Mouse (Mus musculus) stomach, embryonic 14.5 days (tissue): ENCODE results near the gene Zswim3. TPM values are rescaled to one million over a fixed set of nuclear protein-coding genes. Genes with fewer than 3 reads are reported as not detected.
A peak's percentile ranks its signal among the peaks of the same experiment; 100 is the strongest.

Source experiments
- ATAC-seq: fragments of 200-750 bp; cut with Nextera tagmentation; 2 replicates; pipeline ENCODE4 v1.8.0; 2017; ENCODE audit warnings: low read depth, moderate TSS enrichment; ENCODE audit not compliant: insufficient number of reproducible peaks, insufficient read depth, low FRiP score
- H3K27ac ChIP-seq: fragments of 300-500 bp; sonication (generic); 2 replicates; pipeline ENCODE4 v1.5.1; 2014; ENCODE audit warnings: mild to moderate bottlenecking, low read length, moderate library complexity, mixed read lengths
- H3K27me3 ChIP-seq: fragments of 300-500 bp; sonication (generic); 2 replicates; pipeline ENCODE4 v1.6.1; 2014; ENCODE audit warnings: low read length, control low read depth, mixed read lengths; ENCODE audit not compliant: control insufficient read depth, insufficient read depth
- H3K36me3 ChIP-seq: fragments of 300-500 bp; sonication (generic); 2 replicates; pipeline ENCODE4 v1.6.1; 2014; ENCODE audit warnings: mild to moderate bottlenecking, control low read depth, low read length, moderate library complexity, mixed read lengths; ENCODE audit not compliant: control insufficient read depth, insufficient read depth
- H3K4me1 ChIP-seq: fragments of 300-500 bp; sonication (generic); 2 replicates; pipeline ENCODE4 v1.6.1; 2014; ENCODE audit warnings: low read length, control low read depth, mixed read lengths; ENCODE audit not compliant: control insufficient read depth, insufficient read depth
- H3K4me2 ChIP-seq: fragments of 300-500 bp; sonication (generic); replicated peaks from 2 replicates; pipeline ENCODE4 v1.6.1; 2014; ENCODE audit warnings: low read depth, low read length, control low read depth
- H3K4me3 ChIP-seq: fragments of 300-500 bp; sonication (generic); 2 replicates; pipeline ENCODE4 v1.5.1; 2014; ENCODE audit warnings: low read depth, low read length, control low read depth
- H3K9ac ChIP-seq: fragments of 300-500 bp; sonication (generic); replicated peaks from 2 replicates; pipeline ENCODE4 v1.6.1; 2014; ENCODE audit warnings: low read depth, mild to moderate bottlenecking, control low read depth, low read length, moderate library complexity, mixed read lengths
- H3K9me3 ChIP-seq: fragments of 300-500 bp; sonication (generic); 2 replicates; pipeline ENCODE4 v1.6.1; 2016; ENCODE audit warnings: low read depth, low read length, control low read depth; ENCODE audit not compliant: control insufficient read depth
- WGBS: fragments of 180-500 bp; shearing (Covaris S2); extraction: QIAGEN DNeasy Blood & Tissue Kit; methylation state at CpG from one replicate; pipeline ENCODE4 v1.1.7; 2014; 5-methylcytosine and 5-hydroxymethylcytosine counted together
- polyA plus RNA-seq: library from polyadenylated mRNA; unstranded; fragments of >200 nt; fragmentation: Nextera tagmentation; extraction: Ambion mirVana; gene quantifications from 2 replicates; pipeline ENCODE4 v1.2.1, GENCODE M21; 2014

The Zswim3 gene
- polyA plus RNA-seq = 9.0 and 9.2 TPM in 2 replicates

DNA sequence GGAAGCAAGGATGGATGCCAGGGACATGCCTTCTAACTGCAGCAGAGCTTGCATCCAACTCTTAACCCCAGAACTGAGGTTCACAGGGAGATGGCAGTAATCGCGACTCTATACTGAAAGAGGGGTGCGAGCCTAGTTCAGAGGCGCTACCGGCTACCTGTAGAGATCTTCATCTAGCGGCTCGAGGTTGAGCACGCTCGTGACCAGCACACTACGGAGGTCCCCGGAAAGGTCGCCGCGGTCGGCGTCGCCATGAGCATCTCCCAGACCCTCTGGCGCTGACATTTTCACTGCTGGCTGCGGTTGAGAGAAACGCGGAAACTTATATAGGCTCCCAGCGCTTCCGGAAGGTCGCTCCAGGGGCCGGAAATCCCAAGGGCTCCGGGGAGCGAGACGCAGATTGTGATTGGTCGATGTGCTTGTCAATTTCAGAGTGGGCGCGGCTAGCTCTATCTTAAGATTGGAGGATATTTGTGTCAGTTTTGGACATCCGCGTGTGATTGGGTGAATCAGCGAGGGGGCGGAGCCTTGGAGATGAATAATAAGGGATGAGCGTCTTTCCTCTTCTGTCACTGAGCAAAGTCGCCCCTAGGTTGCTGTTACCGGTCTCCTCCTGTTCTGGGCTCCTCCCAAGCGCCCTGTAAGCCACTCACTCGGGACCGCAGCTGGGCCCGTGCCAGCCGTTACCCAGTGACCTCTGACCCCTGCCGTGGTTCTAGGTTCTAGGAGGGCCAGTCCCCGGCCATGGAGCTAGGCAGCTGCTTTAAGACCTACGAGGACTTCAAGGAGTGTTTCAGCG is at the start of gene Zswim3, which contains the start of gene Acot8:
TSS of gene Zswim3 (plus strand) at position 566 of the 799 bp plus-strand sequence.
TSS of gene Acot8 (minus strand) at position 350 of the 799 bp plus-strand sequence.
- peak within 1 kb of the TSS; percentile 50 for H3K27ac ChIP-seq
- under 1% methylated on average over 47 of the region's 47 CpGs for WGBS

GRCm38 (mm10) chr2:164757841-164758240 is 47.1 kb upstream of the Zswim3 start:
- 86% methylated on average over 10 of the region's 11 CpGs for WGBS
- H3K27me3 ChIP-seq = no peaks in the 10 kb centered on the region
- H3K9ac ChIP-seq = no peak overlapping the region
- no peak for ATAC-seq
- H3K4me1 ChIP-seq = no peaks in the 10 kb centered on the region
- H3K4me2 ChIP-seq = no peak overlapping the region
- no peak overlapping the region for H3K4me3 ChIP-seq
- H3K36me3 ChIP-seq = peaks cover 86% of the 10 kb centered on the region
- H3K27ac ChIP-seq = no peak overlapping the region
- H3K9me3 ChIP-seq = no peaks in the 10 kb centered on the region

More for the DNA sequence above, at the start of gene Zswim3, which contains the start of gene Acot8:
- Histone ChIP-seq H3K4me1 (peaks cover 7% of the 10 kb centered on the region; the same call in 1 of the 2 replicates), H3K9ac (peak within 1 kb of the TSS; percentile 67), H3K4me3 (peak within 1 kb of the TSS; percentile 62), H3K4me2 (peak within 1 kb of the TSS; percentile 66), H3K9me3 (no peaks in the 10 kb centered on the region), H3K36me3 (peaks cover 8% of the 10 kb centered on the region; the same call in 1 of the 2 replicates), H3K27me3 (no peaks in the 10 kb centered on the region)
- peak; percentile 99 for ATAC-seq

GRCm38 (mm10) chr2:164758692-164759091 is 46.2 kb upstream of the Zswim3 start:
- no peaks in the 10 kb centered on the region for H3K4me1 ChIP-seq
- H3K9me3 ChIP-seq = no peaks in the 10 kb centered on the region
- H3K4me3 ChIP-seq = no peak overlapping the region
- no peaks in the 10 kb centered on the region for H3K27me3 ChIP-seq
- H3K4me2 ChIP-seq = no peak overlapping the region
- no peak overlapping the region for H3K9ac ChIP-seq
- ATAC-seq = no peak
- peaks cover 92% of the 10 kb centered on the region for H3K36me3 ChIP-seq
- WGBS = 66% methylated on average over 1 of the region's 1 CpGs
- no peak overlapping the region for H3K27ac ChIP-seq

DNA sequence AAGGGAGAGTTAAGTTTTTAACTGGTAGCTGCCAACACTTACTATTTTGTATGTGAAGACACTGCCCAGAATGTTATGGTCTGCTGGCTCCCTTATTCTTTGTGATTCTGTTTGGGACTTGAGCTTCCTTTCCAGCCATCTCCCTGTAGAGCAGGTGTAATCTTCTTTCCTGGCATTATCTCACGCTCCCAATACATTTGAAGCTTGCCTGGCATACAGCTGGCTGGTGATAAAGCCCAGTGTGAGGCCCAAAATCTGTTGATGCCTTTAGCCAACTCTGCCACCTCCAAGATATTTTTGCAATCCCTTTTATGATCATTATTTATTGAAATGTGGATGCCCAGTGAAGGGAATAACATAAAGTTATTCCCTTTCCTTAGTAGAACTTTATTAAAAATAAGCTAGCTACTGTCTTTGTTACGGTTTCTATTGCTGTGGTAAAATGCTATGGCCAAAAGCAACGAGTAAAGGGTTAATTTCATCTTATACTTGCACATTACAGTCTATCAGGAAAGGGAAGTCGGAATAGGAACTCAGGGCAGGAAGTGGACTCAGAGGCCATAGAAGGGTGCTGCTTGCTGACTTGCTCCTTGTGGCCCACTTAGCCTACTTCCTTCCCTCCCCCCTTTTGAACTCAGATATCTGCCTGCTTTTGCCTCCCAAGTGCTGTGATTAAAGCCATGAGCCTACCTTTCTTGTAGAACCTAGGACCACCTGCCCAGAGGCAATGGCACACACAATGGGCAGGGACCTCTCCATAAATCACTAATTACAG is 44.7 kb upstream of the Zswim3 start:
- H3K27ac ChIP-seq = no peak overlapping the region
- 84% methylated on average over 4 of the region's 4 CpGs for WGBS

DNA sequence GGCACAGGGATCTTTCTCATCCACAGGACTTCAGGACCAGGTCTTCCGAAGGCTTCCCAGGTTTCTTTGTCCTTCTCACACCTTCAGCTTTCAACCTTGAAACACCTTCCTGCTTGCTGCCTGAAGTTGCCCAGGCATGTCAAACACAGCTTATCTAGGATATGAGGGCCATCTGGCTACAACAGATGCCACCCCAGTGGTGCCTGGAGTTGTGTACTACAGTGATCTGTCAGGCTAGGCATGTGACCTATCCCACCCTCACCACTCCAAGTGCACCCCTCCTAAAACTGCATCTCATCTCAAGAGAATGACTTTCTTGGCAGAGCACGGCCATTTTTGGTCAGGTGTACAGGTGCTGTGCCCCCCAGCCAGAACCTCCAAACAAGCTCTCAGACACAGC is 43.4 kb upstream of the Zswim3 start:
- H3K27me3 ChIP-seq = no peaks in the 10 kb centered on the region
- H3K27ac ChIP-seq = no peak overlapping the region
- 84% methylated on average over 2 of the region's 2 CpGs for WGBS
- H3K4me1 ChIP-seq = no peaks in the 10 kb centered on the region
- no peaks in the 10 kb centered on the region for H3K9me3 ChIP-seq
- H3K4me2 ChIP-seq = no peak overlapping the region
- H3K9ac ChIP-seq = no peak overlapping the region
- peak; percentile 75; the same call in 1 of the 2 replicates for ATAC-seq
- no peak overlapping the region for H3K4me3 ChIP-seq
- H3K36me3 ChIP-seq = peaks cover 87% of the 10 kb centered on the region

More for the DNA sequence above, 44.7 kb upstream of the Zswim3 start:
- H3K4me3 ChIP-seq = no peak overlapping the region
- no peak overlapping the region for H3K4me2 ChIP-seq
- H3K36me3 ChIP-seq = peaks cover 86% of the 10 kb centered on the region
- H3K4me1 ChIP-seq = no peaks in the 10 kb centered on the region
- no peaks in the 10 kb centered on the region for H3K9me3 ChIP-seq
- H3K27me3 ChIP-seq = no peaks in the 10 kb centered on the region
- H3K9ac ChIP-seq = no peak overlapping the region
- ATAC-seq = no peak

DNA sequence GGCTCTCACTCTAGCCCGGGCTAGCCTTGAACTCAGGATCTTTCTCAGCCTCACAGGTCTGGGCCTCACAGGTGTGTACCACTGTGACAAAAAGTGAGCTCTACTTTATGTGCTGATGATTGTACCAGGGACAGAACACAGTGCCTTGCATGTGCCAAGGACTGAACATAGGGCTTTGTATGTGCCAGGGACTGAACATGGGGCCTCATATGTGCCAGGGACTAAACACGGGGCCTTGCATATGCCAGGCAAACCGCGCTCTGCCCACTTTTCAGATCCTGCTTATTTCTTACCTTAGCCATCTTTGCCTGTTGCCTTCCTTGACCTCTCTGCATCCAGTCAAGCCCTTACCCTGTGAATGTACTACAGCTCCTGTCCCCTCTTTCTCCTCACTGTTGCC is 42.9 kb upstream of the Zswim3 start:
- no peaks in the 10 kb centered on the region for H3K27me3 ChIP-seq
- no peak overlapping the region for H3K9ac ChIP-seq
- ATAC-seq = no peak
- peaks cover 83% of the 10 kb centered on the region for H3K36me3 ChIP-seq
- H3K4me3 ChIP-seq = no peak overlapping the region
- H3K4me1 ChIP-seq = no peaks in the 10 kb centered on the region
- no peak overlapping the region for H3K4me2 ChIP-seq
- 94% methylated on average over 4 of the region's 4 CpGs for WGBS
- H3K27ac ChIP-seq = no peak overlapping the region
- H3K9me3 ChIP-seq = no peaks in the 10 kb centered on the region

DNA sequence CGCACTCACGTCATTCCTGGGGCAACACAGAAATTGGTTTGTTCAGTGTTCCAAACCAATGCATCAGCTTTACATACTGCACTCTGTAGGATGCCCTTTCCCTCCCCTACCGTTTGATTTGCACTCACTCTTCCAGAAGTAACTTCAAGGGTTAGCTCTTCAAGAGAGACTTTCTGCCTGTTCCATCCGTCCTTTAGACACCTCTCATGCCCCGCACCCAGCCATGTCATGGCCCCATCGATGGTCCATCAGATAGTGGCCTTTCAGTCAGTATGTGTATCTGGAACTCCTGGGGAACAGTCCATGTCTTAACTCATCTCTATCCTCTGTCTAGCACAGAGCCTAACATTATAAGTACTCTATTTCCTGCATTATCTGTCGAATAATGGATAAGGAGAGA is 42.3 kb upstream of the Zswim3 start:
- ATAC-seq = no peak
- WGBS = 87% methylated on average over 7 of the region's 7 CpGs
- peaks cover 83% of the 10 kb centered on the region for H3K36me3 ChIP-seq

DNA sequence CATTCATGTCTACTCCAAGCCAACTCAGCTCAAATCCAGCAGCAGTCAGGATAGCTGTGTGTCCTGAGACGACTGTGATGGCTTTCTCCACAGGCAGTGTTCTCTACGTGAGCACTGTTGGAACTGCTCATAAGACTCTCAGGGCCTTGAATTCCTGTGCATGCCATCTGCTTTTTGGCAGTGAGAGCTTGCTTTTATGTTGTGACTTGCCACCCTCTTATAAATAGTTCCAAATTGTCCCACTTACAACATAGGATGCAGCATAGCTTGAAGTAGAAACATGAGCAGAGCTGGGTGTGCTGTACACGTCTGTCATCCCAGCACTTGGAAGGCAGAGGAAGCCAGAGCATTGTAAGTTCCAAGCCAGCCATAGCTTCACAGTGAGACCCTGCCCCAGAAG is 39.1 kb upstream of the Zswim3 start:
- Histone ChIP-seq H3K4me2 (no peak overlapping the region), H3K36me3 (peaks cover 61% of the 10 kb centered on the region), H3K4me1 (peaks cover 4% of the 10 kb centered on the region; the same call in 1 of the 2 replicates), H3K27me3 (no peaks in the 10 kb centered on the region), H3K9ac (no peak overlapping the region), H3K27ac (no peak overlapping the region), H3K9me3 (no peaks in the 10 kb centered on the region), H3K4me3 (no peak overlapping the region)
- 85% methylated on average over 3 of the region's 3 CpGs for WGBS
- ATAC-seq = no peak

More for the DNA sequence above, 42.3 kb upstream of the Zswim3 start:
- Histone ChIP-seq H3K27ac (no peak overlapping the region), H3K4me2 (no peak overlapping the region), H3K4me1 (no peaks in the 10 kb centered on the region), H3K4me3 (no peak overlapping the region), H3K27me3 (no peaks in the 10 kb centered on the region), H3K9ac (no peak overlapping the region), H3K9me3 (no peaks in the 10 kb centered on the region)
